Mouse (Mus musculus): ENCODE data around the gene Stim2.

GRCm38 (mm10) chr5:54116538-54116937 lies 118.2 kb downstream of the Stim2 start:
- no peak for TF ChIP-seq CTCF (IDR thresholded peaks at IDR 0.05; ENCODE audit: low read depth)
- no peak for TF ChIP-seq EP300 (optimal IDR thresholded peaks at IDR 0.05)

Data from stomach, postnatal 0 days (tissue).